Mouse (Mus musculus) lung, embryonic 14.5 days (tissue): ENCODE measurements around the gene Macf1. TPM values are rescaled to one million over a fixed set of nuclear protein-coding genes. Genes with fewer than 3 reads are reported as not detected.

Source experiments
- ATAC-seq: fragments of 200-750 bp; cut with Nextera tagmentation; 2 replicates; pipeline ENCODE4 v1.8.0; 2017; ENCODE audit warnings: mild to moderate bottlenecking, moderate TSS enrichment, moderate library complexity; ENCODE audit not compliant: insufficient read depth
- DNase-seq: peaks from one replicate; pipeline ENCODE4 v3.0.0-alpha.2; 2015
- H3K27ac ChIP-seq: fragments of 300-500 bp; sonication (generic); 2 replicates; pipeline ENCODE4 v1.5.1; 2014; ENCODE audit warnings: low read depth, mild to moderate bottlenecking, moderate library complexity
- H3K27me3 ChIP-seq: fragments of 300-500 bp; sonication (generic); 2 replicates; pipeline ENCODE4 v1.6.1; 2014; ENCODE audit warnings: low read length, control low read depth; ENCODE audit not compliant: insufficient read depth
- H3K36me3 ChIP-seq: fragments of 300-500 bp; sonication (generic); 2 replicates; pipeline ENCODE4 v1.6.1; 2014; ENCODE audit warnings: control low read depth; ENCODE audit not compliant: insufficient read depth
- H3K4me1 ChIP-seq: fragments of 300-500 bp; sonication (generic); 2 replicates; pipeline ENCODE4 v1.6.1; 2014; ENCODE audit warnings: antibody characterized with exemption, control low read depth; ENCODE audit not compliant: insufficient read depth
- H3K4me2 ChIP-seq: fragments of 300-500 bp; sonication (generic); 2 replicates; pipeline ENCODE4 v1.6.1; 2014; ENCODE audit warnings: mild to moderate bottlenecking
- H3K4me3 ChIP-seq: fragments of 300-500 bp; sonication (generic); 2 replicates; pipeline ENCODE4 v1.5.1; 2014; ENCODE audit warnings: low read depth, low read length
- H3K9ac ChIP-seq: fragments of 300-500 bp; sonication (generic); 2 replicates; pipeline ENCODE4 v1.6.1; 2014
- H3K9me3 ChIP-seq: fragments of 300-500 bp; sonication (generic); 2 replicates; pipeline ENCODE4 v1.6.1; 2016; ENCODE audit warnings: low read depth, low read length, control low read depth
- CTCF ChIP-seq: IDR thresholded peaks from 2 replicates; pipeline ENCODE4 v1.5.1; 2016; ENCODE audit warnings: antibody characterized with exemption, low read depth
- WGBS: fragments of 180-500 bp; shearing (Covaris S2); extraction: QIAGEN DNeasy Blood & Tissue Kit; methylation state at CpG from one replicate; pipeline ENCODE4 v1.1.7; 2014; 5-methylcytosine and 5-hydroxymethylcytosine counted together
- polyA plus RNA-seq: library from polyadenylated mRNA; unstranded; fragments of >200 nt; fragmentation: Nextera tagmentation; extraction: Ambion mirVana; gene quantifications from 2 replicates; pipeline ENCODE4 v1.2.1, GENCODE M21; 2014

Gene Macf1
- polyA plus RNA-seq, 1 experiment from 2014 or later: 103 TPM

- DNase-seq (no peak), ATAC-seq (no peak)
- Histone ChIP-seq H3K9me3 (no peaks in the 10 kb centered on the region), H3K4me3 (no peak overlapping the region), H3K36me3 (peaks cover 4% of the 10 kb centered on the region; the same call in 1 of the 2 replicates), H3K27me3 (no peaks in the 10 kb centered on the region), H3K9ac (no peak overlapping the region), H3K4me2 (no peak overlapping the region), H3K4me1 (no peaks in the 10 kb centered on the region), H3K27ac (no peak overlapping the region)
- no peak for TF ChIP-seq CTCF
- whole genome bisulfite sequencing: 86% methylated on average over 6 of the region's 6 CpGs
These were observed 35.0 kb downstream of the Macf1 start for GRCm38 (mm10) chr4:123649131-123649530.

- DNase-seq: no peak
- WGBS: 81% methylated on average over 4 of the region's 4 CpGs
- no peak for TF ChIP-seq CTCF
- Histone ChIP-seq H3K4me1 (no peaks in the 10 kb centered on the region), H3K4me2 (no peak overlapping the region), H3K36me3 (peaks cover 4% of the 10 kb centered on the region; the same call in 1 of the 2 replicates), H3K4me3 (no peak overlapping the region), H3K27me3 (no peaks in the 10 kb centered on the region), H3K9ac (no peak overlapping the region), H3K27ac (peak overlapping the region; percentile 32; the same call in 1 of the 2 replicates), H3K9me3 (no peaks in the 10 kb centered on the region)
- no peak for ATAC-seq
These were observed 36.5 kb downstream of the Macf1 start for GRCm38 (mm10) chr4:123647668-123648067.

GRCm38 (mm10) chr4:123647109-123647508 lies 37.1 kb downstream of the Macf1 start:
- Histone ChIP-seq H3K27ac (no peak overlapping the region), H3K4me3 (no peak overlapping the region), H3K9ac (no peak overlapping the region), H3K36me3 (peaks cover 4% of the 10 kb centered on the region; the same call in 1 of the 2 replicates), H3K27me3 (no peaks in the 10 kb centered on the region), H3K4me2 (no peak overlapping the region), H3K9me3 (no peaks in the 10 kb centered on the region), H3K4me1 (no peaks in the 10 kb centered on the region)
- no peak for TF ChIP-seq CTCF
- ATAC-seq (no peak), DNase-seq (peak; percentile 35)
- WGBS: 62% methylated on average over 2 of the region's 2 CpGs

GRCm38 (mm10) chr4:123645246-123645845 lies 38.8 kb downstream of the Macf1 start:
- Histone ChIP-seq H3K9ac (no peak overlapping the region), H3K4me3 (no peak overlapping the region), H3K4me2 (no peak overlapping the region), H3K36me3 (peaks cover 4% of the 10 kb centered on the region; the same call in 1 of the 2 replicates), H3K9me3 (no peaks in the 10 kb centered on the region), H3K27ac (no peak overlapping the region), H3K4me1 (no peaks in the 10 kb centered on the region), H3K27me3 (no peaks in the 10 kb centered on the region)
- TF ChIP-seq CTCF: no peak
- ATAC-seq: no peak
- WGBS: 90% methylated on average over 3 of the region's 3 CpGs
- DNase-seq: no peak

GRCm38 (mm10) chr4:123643561-123643960 lies 40.6 kb downstream of the Macf1 start:
- DNase-seq: no peak
- Histone ChIP-seq H3K36me3 (no peaks in the 10 kb centered on the region), H3K9me3 (no peaks in the 10 kb centered on the region), H3K27ac (0 out of 2 replicates have a peak overlapping the region, but pooled peaks have one; percentile 25), H3K27me3 (no peaks in the 10 kb centered on the region), H3K4me1 (no peaks in the 10 kb centered on the region), H3K4me2 (no peak overlapping the region), H3K4me3 (no peak overlapping the region), H3K9ac (no peak overlapping the region)
- 64% methylated on average over 6 of the region's 6 CpGs for WGBS
- peak; percentile 28; the same call in 1 of the 2 replicates for ATAC-seq
- TF ChIP-seq CTCF: no peak

- Histone ChIP-seq H3K27me3 (no peaks in the 10 kb centered on the region), H3K4me2 (no peak overlapping the region), H3K9me3 (no peaks in the 10 kb centered on the region)
These were observed 41.3 kb downstream of the Macf1 start for GRCm38 (mm10) chr4:123642877-123643276.

GRCm38 (mm10) chr4:123637136-123637535 lies 47.0 kb downstream of the Macf1 start:
- TF ChIP-seq CTCF: no peak
- Histone ChIP-seq H3K4me2 (no peak overlapping the region), H3K27me3 (no peaks in the 10 kb centered on the region), H3K4me1 (no peaks in the 10 kb centered on the region), H3K36me3 (no peaks in the 10 kb centered on the region), H3K9me3 (no peaks in the 10 kb centered on the region), H3K4me3 (no peak overlapping the region), H3K27ac (no peak overlapping the region), H3K9ac (no peak overlapping the region)
- ATAC-seq (no peak), DNase-seq (peak; percentile 56)
- WGBS: 77% methylated on average over 6 of the region's 6 CpGs

More at GRCm38 (mm10) chr4:123642877-123643276, 41.3 kb downstream of the Macf1 start:
- no peak overlapping the region for H3K4me3 ChIP-seq
- H3K27ac ChIP-seq: 0 out of 2 replicates have a peak overlapping the region, but pooled peaks have one; percentile 42
- no peak overlapping the region for H3K9ac ChIP-seq
- H3K4me1 ChIP-seq: no peaks in the 10 kb centered on the region
- DNase-seq (peak; percentile 72), ATAC-seq (peak; percentile 68; the same call in 1 of the 2 replicates)
- no peaks in the 10 kb centered on the region for H3K36me3 ChIP-seq
- WGBS: 43% methylated on average over 5 of the region's 5 CpGs
- TF ChIP-seq CTCF: no peak
